Mouse (Mus musculus): ENCODE results near the gene Pkp3. TPM values are rescaled to one million over a fixed set of nuclear protein-coding genes. Genes with fewer than 3 reads are reported as not detected.

Pkp3 gene
- total RNA-seq, 2 experiments from 2014 or later = 1.4 to 1.5 TPM

Other genes starting within 250 kb of the Pkp3 start
- under 1 TPM in 1 of 2 experiments, not detected in 1; 0.70 TPM for gene Urah, start 243.2 kb upstream of the Pkp3 start, total RNA-seq (2021)
- not detected for gene Scgb1c1, start 232.7 kb upstream of the Pkp3 start, total RNA-seq (2021)
- under 1 TPM in 1 of 2 experiments, not detected in 1; 0.26 TPM for gene Odf3, start 230.4 kb upstream of the Pkp3 start, total RNA-seq (2021)
- 1 to 10 TPM in 1 of 2 experiments, not detected in 1; 1.3 TPM for gene Gm45785, start 221.9 kb upstream of the Pkp3 start, total RNA-seq (2021)
- gene Ric8a, start 221.3 kb upstream of the Pkp3 start, total RNA-seq (2021) = 10 to 100 TPM; 52.7 to 60.4 TPM
- 10 to 100 TPM; 30.5 to 41.4 TPM for gene Bet1l, start 220.6 kb upstream of the Pkp3 start, total RNA-seq (2021)
- gene Psmd13, start 196.2 kb upstream of the Pkp3 start, total RNA-seq (2021) = 100 to 1,000 TPM; 118 to 127 TPM
- gene Sirt3, start 195.9 kb upstream of the Pkp3 start, total RNA-seq (2021) = 10 to 100 TPM; 31.3 to 33.8 TPM
- 1,000 to 10,000 TPM in 1 of 2 experiments, 100 to 1,000 TPM in 1; 964 to 1,065 TPM for gene Cox8b, start 177.8 kb upstream of the Pkp3 start, total RNA-seq (2021)
- 1 to 10 TPM in 1 of 2 experiments, under 1 TPM in 1; 0.99 to 1.1 TPM for gene Nlrp6, start 157.3 kb upstream of the Pkp3 start, total RNA-seq (2021)
- gene Pgghg, start 136.8 kb upstream of the Pkp3 start, total RNA-seq (2021) = 10 to 100 TPM; 35.8 to 38.1 TPM
- gene Ifitm5, start 127.9 kb upstream of the Pkp3 start, total RNA-seq (2021) = 1 to 10 TPM in 1 of 2 experiments, under 1 TPM in 1; 0.63 to 1.7 TPM
- not detected for gene Gm45717, start 122.3 kb upstream of the Pkp3 start, total RNA-seq (2021)
- gene Ifitm2, start 122.2 kb upstream of the Pkp3 start, total RNA-seq (2021) = 100 to 1,000 TPM; 430 to 633 TPM
- 1 to 10 TPM; 5.5 to 7.3 TPM for gene Ifitm1, start 111.0 kb upstream of the Pkp3 start, total RNA-seq (2021)
- 100 to 1,000 TPM; 135 to 191 TPM for gene Ifitm3, start 67.4 kb upstream of the Pkp3 start, total RNA-seq (2021)
- under 1 TPM in 1 of 2 experiments, not detected in 1; 0.99 TPM for gene Ifitm6, start 60.3 kb upstream of the Pkp3 start, total RNA-seq (2021)
- gene Gm17387, start 49.1 kb upstream of the Pkp3 start, total RNA-seq (2021) = not detected
- gene B4galnt4, start 17.1 kb upstream of the Pkp3 start, total RNA-seq (2021) = under 1 TPM; 0.83 to 0.95 TPM
- gene Sigirr, start 22.4 kb downstream of the Pkp3 start, total RNA-seq (2021) = 1 to 10 TPM; 2.4 to 4.3 TPM
- under 1 TPM; 0.30 TPM for gene Ano9, start 39.6 kb downstream of the Pkp3 start, total RNA-seq (2021)
- gene Ptdss2, start 44.2 kb downstream of the Pkp3 start, total RNA-seq (2021) = 10 to 100 TPM; 41.8 to 42.9 TPM
- gene Rnh1, start 94.6 kb downstream of the Pkp3 start, total RNA-seq (2021) = 100 to 1,000 TPM; 265 to 371 TPM
- gene Hras, start 115.8 kb downstream of the Pkp3 start, total RNA-seq (2021) = 10 to 100 TPM; 89.1 to 93.9 TPM
- gene Lrrc56, start 115.9 kb downstream of the Pkp3 start, total RNA-seq (2021) = 1 to 10 TPM; 4.7 to 8.8 TPM
- gene Lmntd2, start 135.9 kb downstream of the Pkp3 start, total RNA-seq (2021) = under 1 TPM; 0.13 TPM
- 1 to 10 TPM; 3.6 to 4.1 TPM for gene Rassf7, start 137.6 kb downstream of the Pkp3 start, total RNA-seq (2021)
- gene Phrf1, start 150.6 kb downstream of the Pkp3 start, total RNA-seq (2021) = 10 to 100 TPM; 70.5 to 89.3 TPM
- 10 to 100 TPM; 13.5 to 14.9 TPM for gene Irf7, start 188.3 kb downstream of the Pkp3 start, total RNA-seq (2021)
- gene Cdhr5, start 198.6 kb downstream of the Pkp3 start, total RNA-seq (2021) = 10 to 100 TPM in 1 of 2 experiments, 1 to 10 TPM in 1; 3.3 to 17.3 TPM
- 1 to 10 TPM in 1 of 2 experiments, under 1 TPM in 1; 0.63 to 1.2 TPM for gene Sct, start 200.9 kb downstream of the Pkp3 start, total RNA-seq (2021)
- gene Drd4, start 213.8 kb downstream of the Pkp3 start, total RNA-seq (2021) = under 1 TPM in 1 of 2 experiments, not detected in 1; 0.56 TPM
- gene Deaf1, start 249.5 kb downstream of the Pkp3 start, total RNA-seq (2021) = 10 to 100 TPM; 25.8 to 37.5 TPM
- 10 to 100 TPM; 23.9 to 27.1 TPM for gene Tmem80, start 249.5 kb downstream of the Pkp3 start, total RNA-seq (2021)